Mouse (Mus musculus) CH12.LX (cell line): ENCODE data around the gene Ccdc97.

Source experiments
- BHLHE40 ChIP-seq: IDR thresholded peaks from 2 replicates; pipeline ENCODE4 v1.6.1; 2011; ENCODE audit warnings: mild to moderate bottlenecking, low read depth, low read length, improper control_type of control experiment
- CTCF ChIP-seq, 2 experiments: IDR thresholded peaks in 1 of 2; conservative IDR thresholded peaks in 1 of 2; 2 replicates each; pipeline ENCODE4 v1.5.1; 2011 to 2012; ENCODE audit warnings: low read depth in 2 of 2, low read length in 2 of 2, improper control_type of control experiment in 1 of 2, inconsistent platforms in 1 of 2, mild to moderate bottlenecking in 1 of 2, moderate library complexity in 1 of 2
- EP300 ChIP-seq: IDR thresholded peaks from 2 replicates; pipeline ENCODE4 v1.6.1; 2011; ENCODE audit warnings: low read length, improper control_type of control experiment
- GABPA ChIP-seq: IDR thresholded peaks from 2 replicates; pipeline ENCODE4 v1.6.1; 2012; ENCODE audit warnings: low read depth, low read length, improper control_type of control experiment, inconsistent platforms; ENCODE audit not compliant: insufficient replicate concordance
- MAFK ChIP-seq: IDR thresholded peaks from 2 replicates; pipeline ENCODE4 v1.6.1; 2011; ENCODE audit warnings: low read length, improper control_type of control experiment; ENCODE audit not compliant: insufficient replicate concordance
- MAX ChIP-seq: IDR thresholded peaks from 2 replicates; pipeline ENCODE4 v1.6.1; 2011; ENCODE audit warnings: low read length, improper control_type of control experiment
- MAZ ChIP-seq: IDR thresholded peaks from 2 replicates; pipeline ENCODE4 v1.6.1; 2012; ENCODE audit warnings: low read depth, mild to moderate bottlenecking, inconsistent platforms, low read length, improper control_type of control experiment, moderate library complexity
- POLR2A ChIP-seq: IDR thresholded peaks from 2 replicates; pipeline ENCODE4 v1.6.1; 2011; ENCODE audit warnings: low read depth, mild to moderate bottlenecking, improper control_type of control experiment, low read length
- TCF12 ChIP-seq: IDR thresholded peaks from 2 replicates; pipeline ENCODE4 v1.6.1; 2014; ENCODE audit warnings: low read depth, mild to moderate bottlenecking, inconsistent platforms, low read length, improper control_type of control experiment
- UBTF ChIP-seq: IDR thresholded peaks from 2 replicates; pipeline ENCODE4 v1.6.1; 2012; ENCODE audit warnings: low read depth, mild to moderate bottlenecking, inconsistent platforms, low read length, improper control_type of control experiment, moderate library complexity
- ZKSCAN1 ChIP-seq: IDR thresholded peaks from 2 replicates; pipeline ENCODE4 v1.6.1; 2012; ENCODE audit warnings: low read depth, inconsistent platforms, low read length, improper control_type of control experiment, borderline replicate concordance
- ZMIZ1 ChIP-seq: IDR thresholded peaks from 2 replicates; pipeline ENCODE4 v1.6.1; 2012; ENCODE audit warnings: low read depth, mild to moderate bottlenecking, inconsistent platforms, low read length, improper control_type of control experiment

DNA sequence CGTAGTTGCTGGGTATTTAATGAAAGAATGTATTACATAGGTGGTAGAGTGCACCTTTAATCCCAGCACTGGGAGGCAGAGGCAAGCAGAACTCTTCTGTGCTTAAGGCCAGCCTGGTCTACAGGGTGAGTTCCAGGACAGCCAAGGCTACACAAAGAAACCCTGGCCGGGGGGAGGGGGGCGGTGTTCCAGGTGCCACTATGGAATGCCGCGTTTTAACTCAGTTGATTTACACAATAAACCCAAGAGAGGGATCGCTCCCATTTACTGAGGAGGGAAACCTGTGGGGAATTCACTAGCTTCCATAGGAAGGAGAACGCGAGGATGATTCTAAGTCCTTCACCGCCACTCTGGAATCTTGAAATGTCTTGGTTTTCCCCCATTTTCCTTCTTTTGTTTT, 49.3 kb downstream of the Ccdc97 start:
- TF ChIP-seq MAX, result no peak
- no peak for TF ChIP-seq TCF12
- no peak for TF ChIP-seq UBTF
- no peak for TF ChIP-seq BHLHE40
- TF ChIP-seq POLR2A, result no peak
- no peak for TF ChIP-seq EP300
- no peak for TF ChIP-seq CTCF (conservative IDR thresholded peaks at IDR 0.05 in 1 of 2, IDR thresholded peaks at IDR 0.05 in 1 of 2; ENCODE audit: low read depth in 2 of 2, low read length in 2 of 2)
- TF ChIP-seq ZKSCAN1, result no peak
- TF ChIP-seq MAZ, result no peak
- no peak for TF ChIP-seq ZMIZ1
- no peak for TF ChIP-seq MAFK
- TF ChIP-seq GABPA, result no peak
